Mouse (Mus musculus) thymus, adult 2 months (tissue): ENCODE measurements around the gene Ankrd1.

Experiments
- CTCF ChIP-seq: fragments of 200-500 bp; IDR thresholded peaks from 2 replicates; pipeline ENCODE4 v1.5.1; 2012; ENCODE audit warnings: mild to moderate bottlenecking, control low read depth, low read length, moderate library complexity, borderline replicate concordance; ENCODE audit not compliant: control insufficient read depth, poor library complexity, insufficient read depth; ENCODE audit errors: extremely low read depth
- POLR2A ChIP-seq: fragments of 200-500 bp; IDR thresholded peaks from 2 replicates; pipeline ENCODE4 v1.6.1; 2012; ENCODE audit warnings: mild to moderate bottlenecking, low read length, control low read depth, moderate library complexity; ENCODE audit not compliant: control insufficient read depth, poor library complexity, insufficient read depth; ENCODE audit errors: extremely low read depth

- no peak for TF ChIP-seq POLR2A
- no peak for TF ChIP-seq CTCF
Measured at GRCm38 (mm10) chr19:36167291-36167896, 47.5 kb upstream of the Ankrd1 start.
